Mouse (Mus musculus) heart, embryonic 14.5 days (tissue): ENCODE measurements around the gene Mon1a. TPM values are rescaled to one million over a fixed set of nuclear protein-coding genes. Genes with fewer than 3 reads are reported as not detected.

ENCODE experiments used
- ATAC-seq: fragments of 200-750 bp; cut with Nextera tagmentation; 2 replicates; pipeline ENCODE4 v1.8.0; 2017; ENCODE audit warnings: low read depth, moderate TSS enrichment; ENCODE audit not compliant: insufficient number of reproducible peaks, insufficient read depth, low FRiP score
- H3K27ac ChIP-seq, 2 experiments: fragments of 200-500 bp in 1 of 2; fragments of 300-500 bp in 1 of 2; sonication (generic) in 1 of 2; replicated peaks in 1 of 2; 2 replicates each; pipeline ENCODE4 v1.5.1; 2012 to 2014; ENCODE audit warnings: low read depth in 2 of 2, low read length in 2 of 2, control low read depth in 1 of 2, mild to moderate bottlenecking in 1 of 2, mixed read lengths in 1 of 2; ENCODE audit not compliant: control insufficient read depth in 1 of 2, insufficient read depth in 1 of 2
- H3K27me3 ChIP-seq: fragments of 300-500 bp; sonication (generic); 2 replicates; pipeline ENCODE4 v1.6.1; 2014; ENCODE audit warnings: mild to moderate bottlenecking, low read length, control low read depth; ENCODE audit not compliant: control insufficient read depth, insufficient read depth
- H3K36me3 ChIP-seq: fragments of 300-500 bp; sonication (generic); 2 replicates; pipeline ENCODE4 v1.6.1; 2014; ENCODE audit warnings: mild to moderate bottlenecking, control low read depth, low read length, mixed read lengths; ENCODE audit not compliant: control insufficient read depth, insufficient read depth
- H3K4me1 ChIP-seq, 2 experiments: fragments of 200-500 bp in 1 of 2; fragments of 300-500 bp in 1 of 2; sonication (generic) in 1 of 2; 2 replicates each; pipeline ENCODE4 v1.6.1; 2012 to 2014; ENCODE audit warnings: low read length in 2 of 2, control low read depth in 1 of 2, mixed read lengths in 1 of 2; ENCODE audit not compliant: control insufficient read depth in 2 of 2, insufficient read depth in 2 of 2
- H3K4me2 ChIP-seq: fragments of 300-500 bp; sonication (generic); 2 replicates; pipeline ENCODE4 v1.6.1; 2014; ENCODE audit warnings: mild to moderate bottlenecking, low read length
- H3K4me3 ChIP-seq, 2 experiments: fragments of 200-500 bp in 1 of 2; fragments of 300-500 bp in 1 of 2; sonication (generic) in 1 of 2; 2 replicates each; pipeline ENCODE4 v1.5.1; 2012 to 2014; ENCODE audit warnings: low read length in 2 of 2, mild to moderate bottlenecking in 2 of 2, control low read depth in 1 of 2, low read depth in 1 of 2, moderate library complexity in 1 of 2; ENCODE audit not compliant: control insufficient read depth in 1 of 2, insufficient read depth in 1 of 2
- H3K9ac ChIP-seq: fragments of 300-500 bp; sonication (generic); 2 replicates; pipeline ENCODE4 v1.6.1; 2014; ENCODE audit warnings: mild to moderate bottlenecking, low read length
- H3K9me3 ChIP-seq: fragments of 300-500 bp; sonication (generic); 2 replicates; pipeline ENCODE4 v1.6.1; 2016; ENCODE audit warnings: low read length, control low read depth; ENCODE audit not compliant: control insufficient read depth
- WGBS: fragments of 180-500 bp; shearing (Covaris S2); extraction: QIAGEN DNeasy Blood & Tissue Kit; methylation state at CpG from one replicate; pipeline ENCODE4 v1.1.7; 2014; 5-methylcytosine and 5-hydroxymethylcytosine counted together
- polyA plus RNA-seq: library from polyadenylated mRNA; unstranded; fragments of >200 nt; fragmentation: Nextera tagmentation; extraction: Ambion mirVana; gene quantifications from 2 replicates; pipeline ENCODE4 v1.2.1, GENCODE M21; 2014

The Mon1a gene
- polyA plus RNA-seq, 1 experiment from 2014 or later = 9.4 TPM

GRCm38 (mm10) chr9:107935374-107935773, 47.4 kb downstream of the Mon1a start, which contains the start of gene Camkv:
Gene Camkv (plus strand): TSS chr9:107935674.
- ATAC-seq = no peak
- H3K9me3 ChIP-seq = no peaks in the 10 kb centered on the region
- H3K4me2 ChIP-seq = peak within 1 kb of the TSS; percentile 90
- no peaks in the 10 kb centered on the region for H3K36me3 ChIP-seq
- no peak within 1 kb of the TSS for H3K27ac ChIP-seq
- H3K9ac ChIP-seq = peak within 1 kb of the TSS; percentile 68
- H3K4me1 ChIP-seq = peaks cover 0 to 13% of the 10 kb centered on the region in 2 experiments; a peak in 2 of 4 replicates
- WGBS = 17% methylated on average over 3 of the region's 3 CpGs
- peak within 1 kb of the TSS; percentile 42 to 49 for H3K4me3 ChIP-seq
- peaks cover 47% of the 10 kb centered on the region for H3K27me3 ChIP-seq

- H3K36me3 ChIP-seq = no peaks in the 10 kb centered on the region
- H3K27me3 ChIP-seq = peaks cover 47% of the 10 kb centered on the region
- no peak for ATAC-seq
- H3K9ac ChIP-seq = peak overlapping the region; percentile 68
- peak overlapping the region; percentile 42 to 49 for H3K4me3 ChIP-seq
- peaks cover 0 to 13% of the 10 kb centered on the region in 2 experiments; a peak in 2 of 4 replicates for H3K4me1 ChIP-seq
- peak overlapping the region; percentile 90 for H3K4me2 ChIP-seq
- H3K27ac ChIP-seq = no peak overlapping the region
- WGBS = 1% methylated on average over 41 of the region's 41 CpGs
- H3K9me3 ChIP-seq = no peaks in the 10 kb centered on the region
Observed at GRCm38 (mm10) chr9:107935790-107936214, 47.9 kb downstream of the Mon1a start.

- H3K9ac ChIP-seq = peak overlapping the region; percentile 68
- no peak overlapping the region for H3K27ac ChIP-seq
- no peaks in the 10 kb centered on the region for H3K36me3 ChIP-seq
- H3K27me3 ChIP-seq = peaks cover 47% of the 10 kb centered on the region
- H3K4me1 ChIP-seq = peaks cover 0 to 13% of the 10 kb centered on the region in 2 experiments; a peak in 2 of 4 replicates
- H3K4me2 ChIP-seq = peak overlapping the region; percentile 90
- no peaks in the 10 kb centered on the region for H3K9me3 ChIP-seq
- 5% methylated on average over 29 of the region's 29 CpGs for WGBS
- peak overlapping the region; percentile 42 to 49 for H3K4me3 ChIP-seq
- no peak for ATAC-seq
Observed at GRCm38 (mm10) chr9:107936215-107936822, 48.4 kb downstream of the Mon1a start.

- WGBS = 27% methylated on average over 3 of the region's 3 CpGs
- H3K9ac ChIP-seq = no peak overlapping the region
- H3K4me2 ChIP-seq = 0 out of 2 replicates have a peak overlapping the region, but pooled peaks have one; percentile 90
- peaks cover 0 to 13% of the 10 kb centered on the region in 2 experiments; a peak in 2 of 4 replicates for H3K4me1 ChIP-seq
- ATAC-seq = no peak
- H3K4me3 ChIP-seq = no peak overlapping the region
- no peaks in the 10 kb centered on the region for H3K36me3 ChIP-seq
- H3K9me3 ChIP-seq = no peaks in the 10 kb centered on the region
- H3K27me3 ChIP-seq = peaks cover 47% of the 10 kb centered on the region
- no peak overlapping the region for H3K27ac ChIP-seq
Observed at GRCm38 (mm10) chr9:107936831-107937230, 48.9 kb downstream of the Mon1a start.

- Histone ChIP-seq H3K27ac (no peak overlapping the region), H3K9ac (no peak overlapping the region), H3K9me3 (no peaks in the 10 kb centered on the region), H3K4me3 (no peak overlapping the region), H3K4me2 (no peak overlapping the region), H3K27me3 (no peaks in the 10 kb centered on the region), H3K36me3 (no peaks in the 10 kb centered on the region), H3K4me1 (peaks cover 3 to 8% of the 10 kb centered on the region in 2 experiments; a peak in 2 of 4 replicates)
- ATAC-seq = no peak
- WGBS = 82% methylated on average over 31 of the region's 31 CpGs
Observed at GRCm38 (mm10) chr9:107947241-107948194, 59.6 kb downstream of the Mon1a start.

GRCm38 (mm10) chr9:107949184-107949921, 61.4 kb downstream of the Mon1a start:
- H3K4me3 ChIP-seq = no peak overlapping the region
- H3K9me3 ChIP-seq = no peaks in the 10 kb centered on the region
- H3K27ac ChIP-seq = no peak overlapping the region
- H3K4me2 ChIP-seq = no peak overlapping the region
- ATAC-seq = no peak
- peaks cover 3 to 8% of the 10 kb centered on the region in 2 experiments; a peak in 2 of 4 replicates for H3K4me1 ChIP-seq
- H3K36me3 ChIP-seq = no peaks in the 10 kb centered on the region
- H3K27me3 ChIP-seq = no peaks in the 10 kb centered on the region
- 78% methylated on average over 13 of the region's 13 CpGs for WGBS
- H3K9ac ChIP-seq = no peak overlapping the region

- no peaks in the 10 kb centered on the region for H3K36me3 ChIP-seq
- peak within 1 kb of the TSS; percentile 61 to 88; a peak in 3 of 4 replicates for H3K27ac ChIP-seq
- peaks cover 3 to 8% of the 10 kb centered on the region in 2 experiments; a peak in 2 of 4 replicates for H3K4me1 ChIP-seq
- no peaks in the 10 kb centered on the region for H3K9me3 ChIP-seq
- peak within 1 kb of the TSS; percentile 69 to 97 for H3K4me3 ChIP-seq
- H3K4me2 ChIP-seq = peak within 1 kb of the TSS; percentile 75
- WGBS = 90% methylated on average over 10 of the region's 10 CpGs
- no peaks in the 10 kb centered on the region for H3K27me3 ChIP-seq
- no peak for ATAC-seq
- H3K9ac ChIP-seq = peak within 1 kb of the TSS; percentile 76
Observed at GRCm38 (mm10) chr9:107949922-107950235, 61.9 kb downstream of the Mon1a start, which contains the start of gene Traip. Gene Traip (plus strand): TSS chr9:107950136.
